Mouse (Mus musculus) lung, postnatal 14 days (tissue): ENCODE results near the gene Lrrc49.
A peak's percentile ranks its signal among the peaks of the same experiment; 100 is the strongest.

Experiments used
- DNase-seq: peaks from one replicate; pipeline ENCODE4 v3.0.0; 2021

The Lrrc49 gene

GRCm38 (mm10) chr9:60672568-60672967 is 15.4 kb downstream of the Lrrc49 start:
- no peak for DNase-seq

- DNase-seq: no peak
Observed at GRCm38 (mm10) chr9:60668886-60669285, 19.1 kb downstream of the Lrrc49 start.

- DNase-seq: no peak
Observed at GRCm38 (mm10) chr9:60665535-60665934, 22.4 kb downstream of the Lrrc49 start.

- no peak for DNase-seq
Observed at GRCm38 (mm10) chr9:60664866-60665265, 23.1 kb downstream of the Lrrc49 start.

- peak; percentile 7 for DNase-seq
Observed at GRCm38 (mm10) chr9:60664385-60664784, 23.6 kb downstream of the Lrrc49 start.

- no peak for DNase-seq
Observed at GRCm38 (mm10) chr9:60662936-60663335, 25.0 kb downstream of the Lrrc49 start.

- no peak for DNase-seq
Observed at GRCm38 (mm10) chr9:60653582-60653981, 34.4 kb downstream of the Lrrc49 start.

GRCm38 (mm10) chr9:60653137-60653536 is 34.8 kb downstream of the Lrrc49 start:
- DNase-seq: no peak

- DNase-seq: no peak
Observed at GRCm38 (mm10) chr9:60650277-60650676, 37.7 kb downstream of the Lrrc49 start.

GRCm38 (mm10) chr9:60648981-60649975 is 38.7 kb downstream of the Lrrc49 start:
- DNase-seq: peak; percentile 55

- DNase-seq: no peak
Observed at GRCm38 (mm10) chr9:60633601-60634000, 54.4 kb downstream of the Lrrc49 start.

- DNase-seq: no peak
Observed at GRCm38 (mm10) chr9:60626311-60626791, 61.6 kb downstream of the Lrrc49 start.

- DNase-seq: no peak
Observed at GRCm38 (mm10) chr9:60625895-60626294, 62.1 kb downstream of the Lrrc49 start.

GRCm38 (mm10) chr9:60616946-60617345 is 71.0 kb downstream of the Lrrc49 start:
- peak; percentile 9 for DNase-seq

GRCm38 (mm10) chr9:60616359-60616758 is 71.6 kb downstream of the Lrrc49 start:
- DNase-seq: no peak

- no peak for DNase-seq
Observed at GRCm38 (mm10) chr9:60612260-60612659, 75.7 kb downstream of the Lrrc49 start.

GRCm38 (mm10) chr9:60610194-60610593 is 77.8 kb downstream of the Lrrc49 start:
- no peak for DNase-seq

- no peak for DNase-seq
Observed at GRCm38 (mm10) chr9:60608857-60609256, 79.1 kb downstream of the Lrrc49 start.

GRCm38 (mm10) chr9:60608086-60608485 is 79.9 kb downstream of the Lrrc49 start:
- no peak for DNase-seq

GRCm38 (mm10) chr9:60604971-60605370 is 83.0 kb downstream of the Lrrc49 start:
- no peak for DNase-seq

GRCm38 (mm10) chr9:60601936-60602335 is 86.0 kb downstream of the Lrrc49 start:
- DNase-seq: no peak

GRCm38 (mm10) chr9:60600273-60600672 is 87.7 kb downstream of the Lrrc49 start:
- no peak for DNase-seq

GRCm38 (mm10) chr9:60599489-60599888 is 88.5 kb downstream of the Lrrc49 start:
- peak; percentile 35 for DNase-seq

GRCm38 (mm10) chr9:60595406-60595805 is 92.6 kb downstream of the Lrrc49 start:
- DNase-seq: no peak
